Mouse (Mus musculus) kidney, embryonic 16.5 days (tissue): Measurements from ENCODE around the gene Tnpo1. TPM values are rescaled to one million over a fixed set of nuclear protein-coding genes. Genes with fewer than 3 reads are reported as not detected.

Experiments used
- ATAC-seq: fragments of 200-750 bp; cut with Nextera tagmentation; 2 replicates; pipeline ENCODE4 v1.8.0; 2017; ENCODE audit warnings: moderate TSS enrichment; ENCODE audit not compliant: low FRiP score, low TSS enrichment
- H3K27ac ChIP-seq: fragments of 300-500 bp; sonication (generic); 2 replicates; pipeline ENCODE4 v1.5.1; 2014; ENCODE audit warnings: low read length
- H3K27me3 ChIP-seq: fragments of 300-500 bp; sonication (generic); 2 replicates; pipeline ENCODE4 v1.6.1; 2014; ENCODE audit warnings: low read length, control low read depth, mixed read lengths; ENCODE audit not compliant: insufficient read depth
- H3K36me3 ChIP-seq: fragments of 300-500 bp; sonication (generic); 2 replicates; pipeline ENCODE4 v1.6.1; 2014; ENCODE audit warnings: low read length, control low read depth, mixed read lengths; ENCODE audit not compliant: insufficient read depth
- H3K4me1 ChIP-seq: fragments of 300-500 bp; sonication (generic); 2 replicates; pipeline ENCODE4 v1.6.1; 2014; ENCODE audit warnings: low read length, control low read depth, mixed read lengths; ENCODE audit not compliant: insufficient read depth
- H3K4me2 ChIP-seq: fragments of 300-500 bp; sonication (generic); replicated peaks from 2 replicates; pipeline ENCODE4 v1.6.1; 2014; ENCODE audit warnings: low read depth, low read length
- H3K4me3 ChIP-seq: fragments of 300-500 bp; sonication (generic); 2 replicates; pipeline ENCODE4 v1.5.1; 2014; ENCODE audit warnings: mild to moderate bottlenecking, low read length
- H3K9ac ChIP-seq: fragments of 300-500 bp; sonication (generic); replicated peaks from 2 replicates; pipeline ENCODE4 v1.6.1; 2014; ENCODE audit warnings: low read length
- H3K9me3 ChIP-seq: fragments of 300-500 bp; sonication (generic); 2 replicates; pipeline ENCODE4 v1.6.1; 2016; ENCODE audit warnings: low read length, control low read depth
- WGBS: fragments of 180-500 bp; shearing (Covaris S2); extraction: QIAGEN DNeasy Blood & Tissue Kit; methylation state at CpG from one replicate; pipeline ENCODE4 v1.1.7; 2014; 5-methylcytosine and 5-hydroxymethylcytosine counted together
- polyA plus RNA-seq: library from polyadenylated mRNA; unstranded; fragments of >200 nt; fragmentation: Nextera tagmentation; extraction: Ambion mirVana; gene quantifications from 2 replicates; pipeline ENCODE4 v1.2.1, GENCODE M21; 2015

The Tnpo1 gene
- polyA plus RNA-seq, 1 experiment from 2014 or later, result 65.4 TPM

DNA sequence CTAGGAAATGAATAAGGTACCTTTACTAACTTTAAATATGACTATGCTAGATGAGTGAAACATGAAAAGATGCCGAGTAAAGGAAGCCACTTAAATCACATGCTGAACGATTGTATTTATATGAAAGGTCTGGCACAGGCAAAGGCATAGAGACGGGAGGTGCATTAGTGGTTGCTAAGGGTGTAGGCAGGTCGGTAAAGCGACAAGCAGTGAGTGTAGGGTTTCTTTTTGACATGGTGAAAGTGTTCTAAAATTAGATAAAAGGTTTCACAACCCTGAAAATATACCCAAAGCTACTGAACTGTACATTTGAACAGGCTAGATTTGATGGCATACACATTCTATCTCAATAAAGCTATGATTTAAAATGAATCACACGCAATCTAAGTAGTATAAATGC is 10.9 kb upstream of the Tnpo1 start:
- Histone ChIP-seq H3K4me3 (no peak overlapping the region), H3K9me3 (peaks cover 6% of the 10 kb centered on the region; the same call in 1 of the 2 replicates), H3K4me2 (no peak overlapping the region), H3K27me3 (no peaks in the 10 kb centered on the region), H3K27ac (no peak overlapping the region), H3K36me3 (no peaks in the 10 kb centered on the region), H3K4me1 (peaks cover 5% of the 10 kb centered on the region; the same call in 1 of the 2 replicates), H3K9ac (no peak overlapping the region)
- ATAC-seq, result no peak
- WGBS, result 72% methylated on average over 6 of the region's 6 CpGs

DNA sequence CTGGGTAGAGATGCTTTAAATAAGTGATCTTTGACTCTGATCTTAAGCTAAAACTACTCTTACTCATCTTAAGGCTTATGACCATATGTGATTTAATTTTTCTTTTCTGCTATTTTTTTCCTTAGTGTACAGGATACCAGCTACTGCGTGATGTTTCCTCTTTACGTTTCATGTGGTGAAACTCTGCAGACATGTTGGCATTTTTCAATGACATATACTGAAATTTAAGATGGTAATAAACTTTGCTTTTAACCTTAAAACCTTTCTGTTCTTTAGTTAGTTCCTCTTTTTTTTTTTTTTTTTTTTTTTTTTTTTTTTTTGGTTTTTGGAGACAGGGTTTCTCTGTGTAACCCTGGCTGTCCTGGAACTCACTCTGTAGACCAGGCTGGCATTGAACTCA is 2.7 kb upstream of the Tnpo1 start:
- WGBS, result 86% methylated on average over 2 of the region's 2 CpGs

DNA sequence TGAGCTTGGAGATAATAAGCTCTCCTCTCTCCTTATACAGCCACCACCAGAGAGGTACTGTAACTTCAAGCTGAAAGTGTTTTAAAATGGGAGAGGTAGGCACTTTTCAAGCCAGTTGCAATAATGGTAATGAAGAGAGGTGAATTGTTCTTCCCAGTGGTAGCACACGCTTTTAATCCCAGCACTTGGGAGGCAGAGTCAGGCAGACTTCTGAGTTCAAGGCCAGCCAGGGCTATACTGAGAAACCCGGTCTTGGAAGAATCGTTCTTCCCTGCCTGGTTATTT is 716 bp upstream of the Tnpo1 start:
- Histone ChIP-seq H3K4me1 (peaks cover 14% of the 10 kb centered on the region), H3K27ac (peak overlapping the region; percentile 97), H3K36me3 (peaks cover 5% of the 10 kb centered on the region), H3K9me3 (no peaks in the 10 kb centered on the region), H3K9ac (peak overlapping the region; percentile 100), H3K27me3 (no peaks in the 10 kb centered on the region), H3K4me3 (peak overlapping the region; percentile 99), H3K4me2 (peak overlapping the region; percentile 63)
- whole genome bisulfite sequencing, result 75% methylated on average over 3 of the region's 3 CpGs
- no peak for ATAC-seq

More for the DNA sequence above, 2.7 kb upstream of the Tnpo1 start:
- H3K4me3 ChIP-seq, result no peak overlapping the region
- no peaks in the 10 kb centered on the region for H3K27me3 ChIP-seq
- no peak overlapping the region for H3K4me2 ChIP-seq
- H3K27ac ChIP-seq, result no peak overlapping the region
- no peaks in the 10 kb centered on the region for H3K36me3 ChIP-seq
- peaks cover 11% of the 10 kb centered on the region for H3K4me1 ChIP-seq
- peaks cover 6% of the 10 kb centered on the region; the same call in 1 of the 2 replicates for H3K9me3 ChIP-seq
- no peak overlapping the region for H3K9ac ChIP-seq
- no peak for ATAC-seq

DNA sequence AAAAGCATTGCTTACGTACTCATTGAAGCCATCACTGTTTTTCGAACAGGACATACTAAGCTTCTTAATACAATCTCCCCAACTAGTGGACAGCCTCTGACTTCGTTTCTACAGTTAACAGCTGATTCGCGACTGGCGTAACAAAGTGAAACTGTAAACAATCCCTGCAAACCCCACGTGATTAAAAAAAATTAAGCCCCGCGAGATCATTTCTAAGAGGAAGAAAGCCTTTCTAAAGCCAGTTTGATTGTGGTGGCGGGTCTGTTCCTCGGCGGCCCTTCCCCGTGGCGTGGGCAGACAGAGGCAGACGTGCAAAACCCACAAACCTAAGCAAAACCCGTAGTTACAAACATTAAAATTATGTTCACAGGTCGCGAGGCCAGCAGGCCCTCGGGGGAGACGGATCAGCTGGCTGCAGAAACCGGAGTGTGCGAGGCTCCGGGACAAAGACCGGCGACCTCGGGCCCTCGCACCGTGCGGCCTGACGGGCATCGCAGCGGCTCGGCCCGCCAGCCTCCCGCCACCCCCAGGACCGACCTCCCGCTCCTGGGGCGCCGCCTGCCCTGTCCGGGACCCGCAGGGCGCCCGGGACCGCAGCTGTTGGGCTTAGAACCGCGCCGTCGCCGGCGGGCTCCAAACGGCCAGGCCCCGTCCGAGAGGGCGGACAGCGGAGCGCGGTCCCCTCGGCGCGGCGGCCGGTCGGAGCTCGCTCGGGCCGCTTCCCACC is 535 bp downstream of the Tnpo1 start:
- H3K36me3 ChIP-seq, result peaks cover 11% of the 10 kb centered on the region
- ATAC-seq, result peak; percentile 64; the same call in 1 of the 2 replicates
- H3K27ac ChIP-seq, result peak overlapping the region; percentile 97
- H3K4me3 ChIP-seq, result peak overlapping the region; percentile 99
- peaks cover 18% of the 10 kb centered on the region for H3K4me1 ChIP-seq
- WGBS, result under 1% methylated on average over 51 of the region's 66 CpGs
- H3K4me2 ChIP-seq, result peak overlapping the region; percentile 82
- peak overlapping the region; percentile 100 for H3K9ac ChIP-seq
- H3K27me3 ChIP-seq, result no peaks in the 10 kb centered on the region
- H3K9me3 ChIP-seq, result no peaks in the 10 kb centered on the region

DNA sequence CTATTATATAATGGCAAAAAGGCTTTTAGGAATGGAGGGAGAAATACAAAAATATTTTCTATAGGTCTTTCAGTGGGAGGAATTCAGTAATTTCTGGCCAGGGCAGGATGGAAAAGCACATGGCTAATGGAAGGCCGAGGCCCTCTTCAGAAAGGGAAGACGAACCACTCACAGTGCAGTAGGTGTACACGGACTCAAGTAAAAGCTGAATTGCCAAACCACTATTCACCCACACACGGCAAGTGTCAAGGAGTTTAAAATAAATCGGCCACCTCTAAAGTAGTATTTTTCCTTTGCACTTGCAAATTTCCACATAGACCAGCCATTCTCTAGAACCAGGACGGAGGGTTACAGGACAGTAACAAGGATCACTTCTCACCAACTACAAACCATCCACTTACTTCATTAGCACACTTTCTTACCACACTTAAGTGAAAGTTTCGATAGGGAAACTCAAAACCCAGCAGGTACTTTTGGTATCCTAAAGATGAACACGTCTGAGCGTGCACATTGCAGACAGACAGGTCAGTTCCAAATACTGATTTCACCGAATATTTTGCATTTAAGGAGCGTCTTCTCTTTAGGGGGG is 1.2 kb downstream of the Tnpo1 start:
- ATAC-seq, result no peak
- Histone ChIP-seq H3K4me1 (peaks cover 20% of the 10 kb centered on the region), H3K9me3 (no peaks in the 10 kb centered on the region), H3K9ac (peak overlapping the region; percentile 100), H3K27me3 (no peaks in the 10 kb centered on the region), H3K27ac (peak overlapping the region; percentile 97), H3K36me3 (peaks cover 11% of the 10 kb centered on the region), H3K4me3 (peak overlapping the region; percentile 99), H3K4me2 (peak overlapping the region; percentile 82)
- WGBS, result 7% methylated on average over 11 of the region's 11 CpGs

DNA sequence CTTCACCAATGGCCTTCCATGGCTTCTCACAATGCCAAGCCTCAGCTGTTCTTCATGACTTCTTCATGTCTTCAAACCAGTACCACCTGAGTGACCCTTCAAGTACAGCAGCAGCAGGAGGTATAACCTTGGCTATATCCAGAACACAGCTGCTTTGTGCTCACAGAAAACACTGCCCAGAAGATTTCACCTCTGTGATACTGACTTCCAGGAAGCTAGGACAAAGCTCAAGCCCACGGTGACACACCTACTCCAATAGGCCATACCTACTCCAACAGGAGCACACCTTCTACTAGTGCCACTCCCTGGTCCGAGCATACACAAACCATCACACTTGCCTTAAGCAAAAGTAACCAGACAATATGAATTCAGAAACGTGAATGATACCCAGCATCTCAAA is 3.4 kb downstream of the Tnpo1 start:
- Histone ChIP-seq H3K9me3 (no peaks in the 10 kb centered on the region), H3K4me3 (no peak overlapping the region), H3K27ac (no peak overlapping the region), H3K4me1 (peaks cover 27% of the 10 kb centered on the region), H3K4me2 (no peak overlapping the region), H3K27me3 (no peaks in the 10 kb centered on the region), H3K9ac (no peak overlapping the region), H3K36me3 (peaks cover 15% of the 10 kb centered on the region)
- no peak for ATAC-seq
- 87% methylated on average over 3 of the region's 3 CpGs for WGBS

DNA sequence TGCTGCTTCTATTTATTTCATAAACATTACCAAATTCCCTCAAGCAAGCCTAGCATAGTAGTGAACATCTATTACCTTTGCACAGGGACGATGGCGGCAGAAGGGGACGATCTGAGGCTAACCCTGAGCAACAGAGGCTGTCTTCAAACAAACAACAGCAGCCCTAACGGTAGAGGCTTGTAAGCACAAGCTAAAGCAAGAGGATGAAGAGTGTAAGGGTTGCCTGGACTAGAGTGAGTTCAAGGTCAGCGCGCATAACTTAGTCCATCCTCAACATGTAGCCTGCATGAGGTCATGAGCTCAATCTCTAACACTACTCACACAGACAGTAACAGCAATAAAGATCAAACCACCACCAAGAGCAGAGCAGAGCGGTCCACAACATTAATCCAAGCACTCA is 4.9 kb downstream of the Tnpo1 start:
- no peak overlapping the region for H3K9ac ChIP-seq
- H3K4me3 ChIP-seq, result no peak overlapping the region
- H3K9me3 ChIP-seq, result no peaks in the 10 kb centered on the region
- ATAC-seq, result no peak
- no peak overlapping the region for H3K27ac ChIP-seq
- H3K36me3 ChIP-seq, result peaks cover 15% of the 10 kb centered on the region
- WGBS, result 91% methylated on average over 7 of the region's 7 CpGs
- no peak overlapping the region for H3K4me2 ChIP-seq
- peaks cover 28% of the 10 kb centered on the region for H3K4me1 ChIP-seq
- H3K27me3 ChIP-seq, result no peaks in the 10 kb centered on the region

DNA sequence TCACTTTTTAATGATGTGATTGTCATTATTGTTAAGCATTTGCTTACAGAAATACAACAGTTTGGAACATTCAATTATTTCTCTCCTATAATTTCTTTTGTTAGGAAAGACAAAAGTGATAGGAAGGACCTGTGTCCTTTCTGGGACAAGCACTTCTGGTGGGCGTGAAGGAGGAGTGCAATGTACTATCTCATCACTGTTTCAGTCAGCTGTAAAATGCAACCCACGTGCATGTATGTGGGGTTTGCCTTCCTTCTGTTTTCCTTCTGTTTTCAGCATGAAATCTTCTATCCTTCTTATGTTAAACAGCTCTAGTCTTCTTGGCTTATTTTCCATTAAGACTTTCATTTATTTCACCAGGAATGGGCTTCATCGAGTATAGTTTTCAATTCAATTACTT is 5.9 kb downstream of the Tnpo1 start:
- no peak overlapping the region for H3K9ac ChIP-seq
- no peaks in the 10 kb centered on the region for H3K9me3 ChIP-seq
- no peak for ATAC-seq
- peaks cover 36% of the 10 kb centered on the region for H3K4me1 ChIP-seq
- no peaks in the 10 kb centered on the region for H3K27me3 ChIP-seq
- H3K4me3 ChIP-seq, result no peak overlapping the region
- 60% methylated on average over 3 of the region's 3 CpGs for WGBS
- H3K4me2 ChIP-seq, result no peak overlapping the region
- H3K36me3 ChIP-seq, result peaks cover 15% of the 10 kb centered on the region
- no peak overlapping the region for H3K27ac ChIP-seq

DNA sequence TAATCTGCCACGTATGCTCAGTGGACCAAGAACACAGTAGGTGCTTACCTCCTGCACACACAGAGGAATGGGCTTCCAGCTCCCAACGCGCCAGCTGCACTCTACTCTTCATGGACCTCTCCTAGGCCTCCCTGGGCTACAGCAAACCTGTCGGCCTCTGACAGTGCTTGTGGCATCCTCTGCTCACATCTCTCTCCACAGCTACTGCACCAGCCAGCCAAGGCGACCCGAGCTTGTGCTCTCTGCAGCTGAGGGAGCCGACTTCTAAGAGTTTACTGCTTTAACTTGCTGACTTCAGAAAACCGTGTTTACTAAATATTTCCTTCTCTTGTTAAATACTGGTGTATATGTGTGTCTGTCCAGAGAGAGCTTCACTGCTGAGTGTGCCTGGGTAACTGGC is 6.5 kb downstream of the Tnpo1 start:
- Histone ChIP-seq H3K9me3 (no peaks in the 10 kb centered on the region), H3K36me3 (peaks cover 15% of the 10 kb centered on the region), H3K4me3 (no peak overlapping the region), H3K27me3 (no peaks in the 10 kb centered on the region), H3K9ac (no peak overlapping the region), H3K4me2 (no peak overlapping the region), H3K4me1 (peaks cover 39% of the 10 kb centered on the region), H3K27ac (no peak overlapping the region)
- no peak for ATAC-seq
- 83% methylated on average over 8 of the region's 8 CpGs for WGBS

DNA sequence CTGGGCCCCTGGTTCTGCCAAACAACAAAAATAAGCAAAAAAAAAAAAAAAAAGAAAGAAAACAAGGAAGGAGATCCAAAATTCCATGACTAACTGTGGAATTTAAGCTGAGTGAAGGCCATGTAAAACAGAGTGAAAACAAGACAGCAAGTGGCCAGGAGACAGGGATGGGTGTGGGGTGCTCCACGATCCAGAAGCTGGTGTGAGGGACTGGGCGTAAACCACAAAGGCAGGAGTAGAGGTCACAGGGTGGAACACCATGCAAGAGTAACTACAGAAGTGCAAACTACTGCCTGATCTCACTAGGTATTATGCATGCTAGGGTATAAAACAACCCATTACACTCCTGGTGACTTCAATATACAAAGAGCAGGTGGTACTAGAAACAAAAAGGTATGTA is 8.3 kb downstream of the Tnpo1 start:
- Histone ChIP-seq H3K9me3 (no peaks in the 10 kb centered on the region), H3K4me2 (no peak overlapping the region), H3K27me3 (no peaks in the 10 kb centered on the region), H3K9ac (no peak overlapping the region), H3K4me1 (peaks cover 51% of the 10 kb centered on the region), H3K36me3 (peaks cover 15% of the 10 kb centered on the region), H3K27ac (no peak overlapping the region), H3K4me3 (no peak overlapping the region)
- ATAC-seq, result no peak
- 63% methylated on average over 2 of the region's 2 CpGs for WGBS
